Mouse (Mus musculus): ENCODE results near the gene Itga9.

DNA sequence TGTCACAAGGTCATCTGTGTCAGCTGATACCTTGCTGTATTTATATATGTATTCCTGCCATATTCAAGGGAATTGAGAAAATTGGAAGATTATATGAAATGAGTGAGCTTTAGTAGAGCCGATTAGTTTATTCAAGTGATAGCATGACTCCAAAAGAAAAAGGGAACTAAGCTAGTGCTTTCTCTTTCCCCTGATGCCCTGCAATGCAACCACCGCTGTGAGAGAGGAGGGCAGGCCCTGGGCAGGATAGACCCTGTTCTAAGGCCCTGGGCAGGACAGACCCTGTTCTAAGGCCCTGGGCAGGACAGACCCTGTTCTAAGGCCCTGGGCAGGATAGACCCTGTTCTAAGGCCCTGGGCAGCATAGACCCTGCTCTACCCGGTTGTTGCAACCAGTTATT lies 201.2 kb downstream of the Itga9 start:
- TF ChIP-seq CTCF (IDR thresholded peaks at IDR 0.05; ENCODE audit: low read depth) (no peak), EP300 (IDR thresholded peaks at IDR 0.05; ENCODE audit: low read depth) (no peak)

Measured in heart, postnatal 0 days (tissue).